Mouse (Mus musculus): Measurements from ENCODE around the gene Mavs.

Gene Mavs

GRCm38 (mm10) chr2:131211026-131211615, 22.7 kb upstream of the Mavs start:
- peak in 1 of 2 experiments; percentile 58 for DNase-seq

GRCm38 (mm10) chr2:131213773-131214172, 20.1 kb upstream of the Mavs start:
- DNase-seq, result no peak

GRCm38 (mm10) chr2:131215941-131216858, 17.7 kb upstream of the Mavs start:
- DNase-seq, result peak; percentile 54 to 63

- DNase-seq, result no peak
Measured at GRCm38 (mm10) chr2:131220030-131220429, 13.8 kb upstream of the Mavs start.

- no peak for DNase-seq
Measured at GRCm38 (mm10) chr2:131221853-131222515, 11.9 kb upstream of the Mavs start.

- DNase-seq, result peak in 1 of 2 experiments; percentile 40
Measured at GRCm38 (mm10) chr2:131222562-131222961, 11.3 kb upstream of the Mavs start.

GRCm38 (mm10) chr2:131223569-131223968, 10.3 kb upstream of the Mavs start:
- DNase-seq, result no peak

GRCm38 (mm10) chr2:131225178-131225577, 8.7 kb upstream of the Mavs start:
- DNase-seq, result peak; percentile 77 to 85

- DNase-seq, result peak; percentile 42 to 59
Measured at GRCm38 (mm10) chr2:131226669-131227068, 7.2 kb upstream of the Mavs start.

- no peak for DNase-seq
Measured at GRCm38 (mm10) chr2:131227243-131227642, 6.6 kb upstream of the Mavs start.

GRCm38 (mm10) chr2:131232558-131232957, 1.3 kb upstream of the Mavs start:
- no peak for DNase-seq

- peak; percentile 35 to 61 for DNase-seq
Measured at GRCm38 (mm10) chr2:131234127-131234650, 326 bp downstream of the Mavs start.

- peak; percentile 51 to 72 for DNase-seq
Measured at GRCm38 (mm10) chr2:131234970-131235635, 1.2 kb downstream of the Mavs start.

- no peak for DNase-seq
Measured at GRCm38 (mm10) chr2:131242180-131242579, 8.3 kb downstream of the Mavs start.

GRCm38 (mm10) chr2:131242929-131243328, 9.1 kb downstream of the Mavs start:
- no peak for DNase-seq

- peak; percentile 89 to 91 for DNase-seq
Measured at GRCm38 (mm10) chr2:131253681-131254328, 19.9 kb downstream of the Mavs start.

- DNase-seq, result peak; percentile 56 to 75
Measured at GRCm38 (mm10) chr2:131254329-131254713, 20.5 kb downstream of the Mavs start.

- no peak for DNase-seq
Measured at GRCm38 (mm10) chr2:131255738-131256137, 21.9 kb downstream of the Mavs start.

- DNase-seq, result no peak
Measured at GRCm38 (mm10) chr2:131258693-131259092, 24.8 kb downstream of the Mavs start.

GRCm38 (mm10) chr2:131260544-131261307, 26.9 kb downstream of the Mavs start:
- no peak for DNase-seq

- no peak for DNase-seq
Measured at GRCm38 (mm10) chr2:131261481-131262212, 27.8 kb downstream of the Mavs start.

Data from kidney, postnatal 36 days (tissue).